Mouse (Mus musculus) cerebellum, adult 2 months (tissue): ENCODE results near the gene Srsf9. TPM values are rescaled to one million over a fixed set of nuclear protein-coding genes. Genes with fewer than 3 reads are reported as not detected.

Experiments used
- DNase-seq, 2 experiments: peaks; one replicate each; pipeline ENCODE4 v3.0.0; 2021
- H3K27ac ChIP-seq: fragments of 200-500 bp; 2 replicates; pipeline ENCODE4 v1.5.1; 2012; ENCODE audit warnings: low read length, control low read depth, inconsistent platforms; ENCODE audit not compliant: insufficient read depth
- H3K27me3 ChIP-seq: fragments of 200-500 bp; 2 replicates; pipeline ENCODE4 v1.6.1; 2012; ENCODE audit warnings: inconsistent platforms, mild to moderate bottlenecking, low read length, moderate library complexity; ENCODE audit not compliant: control insufficient read depth, insufficient read depth
- H3K4me1 ChIP-seq: fragments of 200-500 bp; 2 replicates; pipeline ENCODE4 v1.6.1; 2011; ENCODE audit warnings: low read length; ENCODE audit not compliant: control insufficient read depth, insufficient read depth
- H3K4me3 ChIP-seq: fragments of 200-500 bp; replicated peaks from 2 replicates; pipeline ENCODE3; 2011; ENCODE audit warnings: mild to moderate bottlenecking, low read depth, low read length, control low read depth; ENCODE audit not compliant: insufficient read depth
- CTCF ChIP-seq: fragments of 200-500 bp; IDR thresholded peaks from 2 replicates; pipeline ENCODE4 v1.5.1; 2011; ENCODE audit warnings: low read depth, mild to moderate bottlenecking, control low read depth, low read length, moderate library complexity, borderline replicate concordance; ENCODE audit not compliant: insufficient read depth
- POLR2A ChIP-seq: fragments of 200-500 bp; IDR thresholded peaks from 2 replicates; pipeline ENCODE4 v1.6.1; 2011; ENCODE audit warnings: low read length, control low read depth, borderline replicate concordance; ENCODE audit not compliant: insufficient read depth
- WGBS: fragments of 180-500 bp; shearing (Covaris S2); methylation state at CpG from one replicate; pipeline ENCODE4 v1.1.7; 2018; 5-methylcytosine and 5-hydroxymethylcytosine counted together
- polyA plus RNA-seq: library from polyadenylated mRNA; depleted of rRNA; stranded (reverse); fragments of >200 nt; gene quantifications from 2 replicates; pipeline ENCODE4 v1.2.3, GENCODE M21; 2012

Gene Srsf9
- polyA plus RNA-seq, 1 experiment, result 60.1 TPM

GRCm38 (mm10) chr5:115313668-115313943 lies 13.4 kb upstream of the Srsf9 start:
- H3K27ac ChIP-seq, result no peak overlapping the region
- 75% methylated on average over 5 of the region's 5 CpGs for WGBS
- TF ChIP-seq CTCF, result no peak
- no peak for TF ChIP-seq POLR2A
- no peak for DNase-seq
- H3K4me3 ChIP-seq, result no peak overlapping the region
- H3K4me1 ChIP-seq, result peaks cover 11% of the 10 kb centered on the region
- H3K27me3 ChIP-seq, result no peaks in the 10 kb centered on the region

GRCm38 (mm10) chr5:115316968-115317644 lies 9.9 kb upstream of the Srsf9 start:
- 18% methylated on average over 14 of the region's 14 CpGs for WGBS
- Histone ChIP-seq H3K27ac (no peak overlapping the region; the same call in 1 of the 2 replicates), H3K4me1 (peaks cover 14% of the 10 kb centered on the region), H3K27me3 (no peaks in the 10 kb centered on the region), H3K4me3 (no peak overlapping the region)
- DNase-seq, result no peak
- TF ChIP-seq CTCF (no peak), POLR2A (no peak)

GRCm38 (mm10) chr5:115317645-115318328 lies 9.2 kb upstream of the Srsf9 start:
- H3K27me3 ChIP-seq, result no peaks in the 10 kb centered on the region
- no peak overlapping the region for H3K27ac ChIP-seq
- DNase-seq, result no peak
- H3K4me3 ChIP-seq, result no peak overlapping the region
- peaks cover 14% of the 10 kb centered on the region for H3K4me1 ChIP-seq
- TF ChIP-seq POLR2A (no peak), CTCF (no peak)
- WGBS, result 29% methylated on average over 10 of the region's 10 CpGs

- Histone ChIP-seq H3K4me1 (peaks cover 14% of the 10 kb centered on the region), H3K4me3 (peak overlapping the region; percentile 65), H3K27me3 (no peaks in the 10 kb centered on the region), H3K27ac (peak overlapping the region; percentile 63)
- peak; percentile 85 to 90 for DNase-seq
- TF ChIP-seq POLR2A, result no peak; the same call in 1 of the 2 replicates
- TF ChIP-seq CTCF, result peak; percentile 58; the same call in 1 of the 2 replicates
- 2% methylated on average over 22 of the region's 22 CpGs for WGBS
Observed at GRCm38 (mm10) chr5:115319004-115319940, 7.7 kb upstream of the Srsf9 start.

- Histone ChIP-seq H3K4me3 (peak overlapping the region; percentile 78), H3K27me3 (no peaks in the 10 kb centered on the region), H3K27ac (peak overlapping the region; percentile 76), H3K4me1 (peaks cover 12% of the 10 kb centered on the region)
- WGBS, result 15% methylated on average over 11 of the region's 11 CpGs
- no peak for TF ChIP-seq CTCF
- no peak for TF ChIP-seq POLR2A
- peak in 1 of 2 experiments; percentile 37 for DNase-seq
Observed at GRCm38 (mm10) chr5:115326256-115326831, 633 bp upstream of the Srsf9 start.

- Histone ChIP-seq H3K4me3 (peak overlapping the region; percentile 78), H3K4me1 (peaks cover 12% of the 10 kb centered on the region), H3K27ac (0 out of 2 replicates have a peak overlapping the region, but pooled peaks have one; percentile 51), H3K27me3 (no peaks in the 10 kb centered on the region)
- TF ChIP-seq CTCF (no peak), POLR2A (no peak)
- DNase-seq, result peak; percentile 49 to 59
- under 1% methylated on average over 55 of the region's 55 CpGs for WGBS
Observed at GRCm38 (mm10) chr5:115327610-115328548, 902 bp downstream of the Srsf9 start.

GRCm38 (mm10) chr5:115330955-115331354 lies 4.0 kb downstream of the Srsf9 start:
- Histone ChIP-seq H3K4me3 (no peak overlapping the region), H3K27ac (no peak overlapping the region), H3K4me1 (peaks cover 8% of the 10 kb centered on the region), H3K27me3 (no peaks in the 10 kb centered on the region)
- WGBS, result 44% methylated on average over 9 of the region's 9 CpGs
- TF ChIP-seq CTCF (no peak), POLR2A (no peak)
- no peak for DNase-seq
